Mouse (Mus musculus) embryo, embryonic 11 days (tissue): ENCODE results near the gene Runx2.

Experiments
- DNase-seq: peaks from one replicate; pipeline ENCODE4 v3.0.0-alpha.2; 2015

Runx2 gene

GRCm38 (mm10) chr17:44654503-44654902 is 160.1 kb downstream of the Runx2 start:
- DNase-seq: no peak

GRCm38 (mm10) chr17:44653081-44653480 is 161.5 kb downstream of the Runx2 start:
- no peak for DNase-seq

GRCm38 (mm10) chr17:44652054-44652453 is 162.5 kb downstream of the Runx2 start:
- DNase-seq: no peak

- DNase-seq: no peak
Observed at GRCm38 (mm10) chr17:44651613-44652012, 163.0 kb downstream of the Runx2 start.

- DNase-seq: no peak
Observed at GRCm38 (mm10) chr17:44650431-44650830, 164.2 kb downstream of the Runx2 start.

GRCm38 (mm10) chr17:44649056-44649455 is 165.5 kb downstream of the Runx2 start:
- peak; percentile 23 for DNase-seq

- no peak for DNase-seq
Observed at GRCm38 (mm10) chr17:44647916-44648315, 166.7 kb downstream of the Runx2 start.

- no peak for DNase-seq
Observed at GRCm38 (mm10) chr17:44645146-44645545, 169.5 kb downstream of the Runx2 start.

- no peak for DNase-seq
Observed at GRCm38 (mm10) chr17:44643260-44643659, 171.3 kb downstream of the Runx2 start.

- DNase-seq: no peak
Observed at GRCm38 (mm10) chr17:44642126-44642525, 172.5 kb downstream of the Runx2 start.

GRCm38 (mm10) chr17:44640910-44641309 is 173.7 kb downstream of the Runx2 start:
- no peak for DNase-seq

- DNase-seq: no peak
Observed at GRCm38 (mm10) chr17:44639446-44639845, 175.2 kb downstream of the Runx2 start.

- no peak for DNase-seq
Observed at GRCm38 (mm10) chr17:44637181-44637880, 177.3 kb downstream of the Runx2 start.

GRCm38 (mm10) chr17:44634486-44634885 is 180.1 kb downstream of the Runx2 start:
- no peak for DNase-seq

- no peak for DNase-seq
Observed at GRCm38 (mm10) chr17:44633607-44634415, 180.8 kb downstream of the Runx2 start.

GRCm38 (mm10) chr17:44632941-44633340 is 181.7 kb downstream of the Runx2 start:
- DNase-seq: no peak

- no peak for DNase-seq
Observed at GRCm38 (mm10) chr17:44632292-44632691, 182.3 kb downstream of the Runx2 start.

- no peak for DNase-seq
Observed at GRCm38 (mm10) chr17:44631577-44631976, 183.0 kb downstream of the Runx2 start.

- DNase-seq: no peak
Observed at GRCm38 (mm10) chr17:44627317-44627716, 187.3 kb downstream of the Runx2 start.

- DNase-seq: no peak
Observed at GRCm38 (mm10) chr17:44623707-44624106, 190.9 kb downstream of the Runx2 start.

- DNase-seq: no peak
Observed at GRCm38 (mm10) chr17:44623271-44623670, 191.3 kb downstream of the Runx2 start.

- DNase-seq: no peak
Observed at GRCm38 (mm10) chr17:44620456-44620855, 194.1 kb downstream of the Runx2 start.

- peak; percentile 72 for DNase-seq
Observed at GRCm38 (mm10) chr17:44618691-44619090, 195.9 kb downstream of the Runx2 start.

GRCm38 (mm10) chr17:44618175-44618574 is 196.4 kb downstream of the Runx2 start:
- DNase-seq: peak; percentile 74
